Mouse (Mus musculus) embryo, embryonic 10 days (tissue): ENCODE measurements around the gene Tmem47.
A peak's percentile ranks its signal among the peaks of the same experiment; 100 is the strongest.

Source experiments
- DNase-seq: peaks from one replicate; pipeline ENCODE4 v3.0.0-alpha.2; 2015; ENCODE audit warnings: low spot score

The Tmem47 gene

DNA sequence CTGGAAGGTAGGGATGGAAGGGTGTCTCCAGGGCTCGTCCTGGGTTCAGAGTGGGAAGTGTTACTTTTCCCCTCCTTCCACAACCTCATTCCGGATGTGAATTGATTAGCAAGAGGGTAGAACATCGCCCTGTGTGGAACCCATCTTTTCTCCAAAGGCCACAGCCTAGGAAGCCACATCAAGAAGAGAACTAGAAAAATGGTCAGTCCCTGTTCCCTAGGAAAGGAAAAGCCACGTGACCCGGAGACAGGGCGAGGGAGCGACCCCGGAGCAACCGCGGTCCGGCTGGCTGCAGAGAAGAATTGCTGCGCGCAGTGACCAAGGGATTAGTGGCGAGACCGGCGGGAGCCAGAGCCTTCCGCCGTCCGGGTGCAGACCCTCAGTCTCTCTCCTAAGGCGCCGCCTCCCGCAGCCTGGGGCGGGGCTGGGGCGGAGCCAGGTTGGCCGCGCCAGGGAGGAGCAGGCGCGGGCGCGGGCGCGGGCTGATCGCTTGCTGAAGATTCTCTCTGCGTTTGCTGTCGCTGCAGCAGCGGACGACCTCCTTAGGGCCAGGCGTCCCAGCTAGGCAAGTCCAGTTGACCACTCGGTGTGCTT is at the start of gene Tmem47:
Gene Tmem47, plus strand, starts transcription at position 489 of the 594 bp plus-strand sequence.
- DNase-seq, result peak; percentile 85

DNA sequence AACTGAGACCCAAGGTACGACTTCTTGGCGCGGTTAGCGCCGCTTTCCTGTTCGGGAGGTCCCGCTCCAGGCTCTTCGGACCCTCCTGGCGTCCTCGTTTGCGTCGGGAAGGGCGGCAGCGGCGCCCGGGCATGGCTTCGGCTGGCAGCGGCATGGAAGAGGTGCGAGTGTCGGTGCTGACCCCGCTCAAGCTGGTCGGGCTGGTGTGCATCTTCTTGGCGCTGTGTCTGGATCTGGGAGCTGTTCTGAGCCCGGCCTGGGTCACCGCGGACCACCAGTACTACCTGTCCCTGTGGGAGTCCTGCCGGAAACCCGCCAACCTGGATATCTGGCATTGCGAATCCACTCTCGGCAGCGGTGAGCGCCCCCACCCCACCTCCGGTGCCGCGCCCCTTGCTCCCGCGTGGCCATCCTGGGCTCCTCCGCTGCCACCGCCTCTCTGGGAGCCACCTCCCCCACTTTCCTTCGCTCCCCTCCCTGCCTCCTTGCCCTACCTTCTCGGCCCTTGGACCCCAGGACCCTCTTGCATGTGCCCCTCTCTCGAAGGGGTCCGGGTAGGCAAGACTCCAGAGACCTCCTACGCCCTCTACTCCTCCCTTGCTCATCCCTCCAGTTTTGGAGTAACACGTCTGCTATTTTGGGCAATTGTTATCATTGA is 435 bp downstream of the Tmem47 start:
- peak; percentile 27 for DNase-seq

DNA sequence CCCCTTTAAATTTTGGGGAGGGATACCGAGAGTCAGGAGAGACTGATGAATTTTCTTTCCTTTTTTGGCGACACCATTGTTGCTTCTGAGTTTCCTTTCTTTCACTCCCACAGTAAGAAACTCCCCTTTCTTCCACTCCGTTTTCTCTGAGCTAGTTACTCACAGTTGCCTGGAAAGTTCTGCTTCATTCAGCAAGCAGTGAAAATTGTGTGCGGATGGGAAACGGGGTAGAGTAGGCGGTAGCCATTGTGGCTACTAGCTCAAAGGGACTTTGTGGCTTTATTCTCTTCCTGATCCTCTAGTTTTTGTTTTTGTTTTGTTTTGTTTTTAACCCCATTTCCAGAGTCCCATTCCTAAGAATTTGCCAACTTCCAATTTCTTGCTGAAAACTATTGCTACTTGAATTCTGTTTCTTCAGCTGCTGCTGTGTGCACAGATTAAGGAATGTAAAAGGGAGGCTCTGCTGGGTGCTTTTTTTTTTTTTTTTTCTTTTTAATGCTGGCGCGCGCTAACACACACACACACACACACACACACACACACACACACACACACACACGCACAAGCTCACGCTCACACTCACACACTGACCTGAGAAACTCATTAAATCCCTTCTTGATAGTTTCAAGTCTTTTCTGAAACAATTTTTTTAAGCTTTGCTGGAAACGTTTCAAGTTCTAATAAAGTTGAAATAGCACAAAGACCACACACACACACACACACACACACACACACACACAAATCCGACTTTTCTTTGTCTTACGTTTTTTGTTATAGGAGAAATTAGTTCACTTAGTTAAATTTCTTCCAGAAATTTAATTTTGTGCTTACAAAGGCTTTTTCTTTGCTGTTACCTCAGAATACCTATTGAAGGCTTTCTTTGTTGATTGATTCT is 1.5 kb downstream of the Tmem47 start:
- peak; percentile 21 for DNase-seq

DNA sequence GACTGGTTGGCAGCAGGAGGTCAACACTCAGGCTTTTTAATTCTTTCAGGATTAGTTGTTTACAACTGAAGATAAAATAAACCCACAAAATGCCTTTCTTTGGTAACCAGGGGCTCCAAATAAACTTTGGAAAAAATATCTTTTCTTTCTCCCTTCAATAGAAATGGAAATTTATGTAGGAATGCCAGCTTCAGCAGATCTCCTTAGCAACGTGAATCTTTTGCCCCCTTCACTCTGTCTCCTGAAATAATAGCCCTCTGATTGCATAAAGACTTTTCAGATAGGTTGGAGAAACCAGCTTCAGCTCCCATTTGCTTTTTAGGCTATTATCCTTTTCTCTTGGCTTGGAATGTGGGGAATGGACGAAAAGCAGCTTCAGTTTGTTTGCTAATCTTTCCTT is 2.2 kb downstream of the Tmem47 start:
- DNase-seq, result peak; percentile 31

DNA sequence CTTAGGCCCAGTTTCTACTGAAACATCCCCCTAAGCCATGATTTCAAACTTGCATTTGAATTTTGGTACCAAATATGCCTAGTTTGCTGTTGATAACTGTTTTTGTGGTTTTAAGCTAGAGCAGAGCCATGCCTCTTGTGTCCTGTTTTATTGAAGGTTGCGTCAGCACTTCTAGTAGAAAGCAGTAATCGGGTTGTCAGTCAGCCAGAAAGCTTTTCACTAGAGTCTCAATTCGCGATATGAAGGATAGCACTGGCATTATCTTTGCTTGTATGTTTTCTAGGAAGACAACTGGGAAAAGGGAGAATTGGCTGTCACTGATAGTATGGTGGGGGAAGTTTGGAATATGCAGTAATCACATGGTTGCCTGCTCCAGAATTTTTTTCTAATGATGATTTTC is 3.3 kb downstream of the Tmem47 start:
- DNase-seq, result no peak

DNA sequence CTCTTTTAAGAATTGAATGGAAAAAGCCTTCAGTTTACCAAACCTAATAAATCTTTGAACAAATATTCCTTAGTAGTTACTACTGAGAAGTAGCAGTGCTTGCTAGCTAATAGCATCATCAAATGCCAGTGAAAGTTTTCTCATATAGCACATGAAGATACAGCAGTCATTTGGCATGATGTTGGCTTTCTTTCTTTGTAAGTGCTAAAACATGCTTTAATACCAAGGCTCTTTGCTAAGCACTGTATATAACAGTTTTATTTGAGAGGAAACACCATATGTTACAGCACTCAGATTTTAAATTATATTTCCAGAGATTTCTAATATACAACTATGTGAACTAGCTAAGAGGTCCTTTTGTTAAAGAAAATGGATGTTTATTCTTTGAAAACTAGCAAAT is 8.0 kb downstream of the Tmem47 start:
- no peak for DNase-seq

DNA sequence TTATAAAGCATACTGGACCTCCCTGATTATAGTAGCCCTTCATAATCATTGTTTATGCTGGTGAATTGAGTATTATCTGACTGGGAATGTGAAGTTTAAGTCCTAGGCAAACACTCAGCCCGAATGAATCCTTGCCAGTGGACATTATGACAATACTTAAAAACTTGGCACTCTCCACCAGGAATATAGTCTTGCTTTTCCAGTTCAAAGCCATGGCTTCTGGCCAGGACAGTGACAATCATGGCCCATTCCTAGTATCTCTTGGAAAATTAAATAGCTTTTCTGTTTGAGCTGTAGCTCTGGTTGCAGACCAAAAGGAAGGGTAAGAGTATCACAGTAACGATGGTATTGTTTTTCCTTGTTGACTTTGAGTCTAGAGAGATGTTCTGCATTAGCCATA is 10.5 kb downstream of the Tmem47 start:
- DNase-seq, result no peak

DNA sequence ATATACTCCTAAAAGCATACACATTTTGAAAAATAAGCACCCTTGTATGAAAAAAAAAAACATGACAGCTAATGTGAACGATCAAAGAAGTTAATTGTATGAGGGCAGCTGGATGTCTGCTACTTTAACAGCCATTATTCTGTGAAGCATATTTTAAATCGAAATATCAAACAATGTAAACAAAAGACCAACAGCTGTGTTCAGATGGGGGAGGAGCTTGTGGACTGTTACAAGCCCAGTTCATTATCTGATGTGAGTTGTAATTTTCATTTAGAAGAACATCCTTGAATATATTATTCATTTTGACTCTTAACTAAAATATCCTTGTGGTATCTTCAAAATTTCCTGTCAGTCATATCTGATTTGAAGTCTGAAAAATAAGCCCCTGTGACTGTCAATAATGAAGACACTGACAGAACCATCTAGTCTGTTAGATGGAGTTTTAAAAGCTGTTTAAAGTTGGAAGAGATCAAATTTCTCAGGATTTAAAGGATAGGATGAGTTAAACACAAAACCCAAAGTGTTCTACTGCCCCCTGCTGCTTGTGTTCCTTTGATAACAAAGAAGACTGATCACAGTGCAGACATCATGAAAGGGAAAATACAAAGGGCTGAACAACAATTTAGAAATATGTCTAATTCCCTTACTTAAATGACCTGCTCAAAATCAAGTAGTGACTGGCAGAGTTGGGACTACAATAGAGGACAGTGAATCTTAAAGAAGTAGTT is 14.7 kb downstream of the Tmem47 start:
- DNase-seq, result peak; percentile 45

DNA sequence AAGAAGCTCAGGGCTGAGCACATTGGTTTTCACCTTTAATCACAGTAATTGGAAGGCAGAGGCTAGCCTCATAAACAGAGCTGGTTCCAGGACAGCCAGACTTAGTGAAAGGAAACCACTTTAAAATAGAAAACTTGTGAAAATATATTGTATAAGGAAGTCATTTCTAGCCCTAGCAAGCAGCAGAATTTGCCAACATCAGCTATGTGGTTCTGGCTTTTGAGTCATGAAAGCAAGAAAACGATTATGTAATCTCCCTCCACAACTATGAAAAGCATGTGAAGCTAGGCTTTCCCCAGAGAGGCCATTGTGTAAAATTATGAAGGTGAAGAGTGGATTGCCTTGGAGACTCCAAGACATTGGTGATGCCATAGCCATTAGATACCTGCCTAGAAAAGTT is 76.9 kb downstream of the Tmem47 start:
- DNase-seq, result no peak
